Mouse (Mus musculus): ENCODE measurements around the gene Slc35e1.
A peak's percentile ranks its signal among the peaks of the same experiment; 100 is the strongest.

The Slc35e1 gene

GRCm38 (mm10) chr8:72491680-72492621 is at the start of gene Slc35e1:
Gene Slc35e1 (minus strand): TSS chr8:72492614.
- no peak for DNase-seq

GRCm38 (mm10) chr8:72539234-72539633 is 46.8 kb upstream of the Slc35e1 start:
- no peak for DNase-seq

GRCm38 (mm10) chr8:72534888-72535287 is 42.5 kb upstream of the Slc35e1 start:
- no peak for DNase-seq

- no peak for DNase-seq
These were observed 39.7 kb upstream of the Slc35e1 start for GRCm38 (mm10) chr8:72532103-72532502.

- no peak for DNase-seq
These were observed 29.5 kb upstream of the Slc35e1 start for GRCm38 (mm10) chr8:72521888-72522287.

GRCm38 (mm10) chr8:72517421-72517988 is 25.1 kb upstream of the Slc35e1 start:
- no peak for DNase-seq

- no peak for DNase-seq
These were observed 20.7 kb upstream of the Slc35e1 start for GRCm38 (mm10) chr8:72513158-72513557.

GRCm38 (mm10) chr8:72512648-72513047 is 20.2 kb upstream of the Slc35e1 start:
- DNase-seq = no peak

GRCm38 (mm10) chr8:72507505-72507904 is 15.1 kb upstream of the Slc35e1 start:
- DNase-seq = no peak

- DNase-seq = peak; percentile 54
These were observed 12.4 kb upstream of the Slc35e1 start for GRCm38 (mm10) chr8:72504637-72505314.

GRCm38 (mm10) chr8:72504137-72504536 is 11.7 kb upstream of the Slc35e1 start:
- DNase-seq = peak; percentile 79

- DNase-seq = peak; percentile 75
These were observed 8.1 kb upstream of the Slc35e1 start for GRCm38 (mm10) chr8:72500521-72500931.

GRCm38 (mm10) chr8:72499521-72500284 is 7.3 kb upstream of the Slc35e1 start:
- no peak for DNase-seq

- DNase-seq = no peak
These were observed 6.1 kb upstream of the Slc35e1 start for GRCm38 (mm10) chr8:72498527-72498926.

- DNase-seq = no peak
These were observed 5.5 kb upstream of the Slc35e1 start for GRCm38 (mm10) chr8:72497911-72498310.

GRCm38 (mm10) chr8:72496217-72496616 is 3.8 kb upstream of the Slc35e1 start:
- no peak for DNase-seq

- DNase-seq = no peak
These were observed 3.1 kb upstream of the Slc35e1 start for GRCm38 (mm10) chr8:72495411-72496111.

GRCm38 (mm10) chr8:72493381-72493780 is 967 bp upstream of the Slc35e1 start:
- no peak for DNase-seq

- peak; percentile 98 for DNase-seq
These were observed 238 bp upstream of the Slc35e1 start for GRCm38 (mm10) chr8:72492622-72493081.

GRCm38 (mm10) chr8:72491017-72491416 is 1.4 kb downstream of the Slc35e1 start:
- DNase-seq = no peak

GRCm38 (mm10) chr8:72487014-72487413 is 5.4 kb downstream of the Slc35e1 start:
- DNase-seq = no peak
